Mouse (Mus musculus): ENCODE measurements around the gene Ccdc177. TPM values are rescaled to one million over a fixed set of nuclear protein-coding genes. Genes with fewer than 3 reads are reported as not detected.
A peak's percentile ranks its signal among the peaks of the same experiment; 100 is the strongest.

The Ccdc177 gene
- not detected in 2 replicates for polyA plus RNA-seq (2015; fragmentation: Nextera tagmentation; extraction: Ambion mirVana)

GRCm38 (mm10) chr12:80760396-80760801 lies at the start of gene Ccdc177:
TSS of gene Ccdc177 (minus strand) at chr12:80760687.
- Histone ChIP-seq H3K4me1 (ENCODE audit: insufficient read depth) (peaks cover 20% of the 10 kb centered on the region), H3K4me2 (ENCODE audit: low read depth, low read length) (no peak within 1 kb of the TSS), H3K27me3 (ENCODE audit: insufficient read depth, low read length) (peaks cover 62% of the 10 kb centered on the region), H3K9ac (replicated peaks) (no peak within 1 kb of the TSS), H3K4me3 (ENCODE audit: low read depth, low read length) (no peak within 1 kb of the TSS), H3K36me3 (replicated peaks; ENCODE audit: insufficient read depth, low read length) (no peaks in the 10 kb centered on the region), H3K27ac (ENCODE audit: low read depth) (no peak within 1 kb of the TSS), H3K9me3 (ENCODE audit: low read length) (no peaks in the 10 kb centered on the region)
- DNase-seq (peak; percentile 81), ATAC-seq (0 out of 2 replicates have a peak, but pooled peaks have one; percentile 35)
- WGBS (ENCODE audit: insufficient replicate concordance), result 2% methylated on average over 24 of the region's 24 CpGs
- peak; percentile 92 for TF ChIP-seq CTCF (IDR thresholded peaks at IDR 0.05; ENCODE audit: low read depth)
- no peak for TF ChIP-seq EP300 (IDR thresholded peaks at IDR 0.05; ENCODE audit: low read depth)

GRCm38 (mm10) chr12:80810005-80810404 lies 49.5 kb upstream of the Ccdc177 start:
- Histone ChIP-seq H3K4me1 (ENCODE audit: insufficient read depth) (peaks cover 66% of the 10 kb centered on the region), H3K36me3 (replicated peaks; ENCODE audit: insufficient read depth, low read length) (no peaks in the 10 kb centered on the region), H3K27me3 (ENCODE audit: insufficient read depth, low read length) (no peaks in the 10 kb centered on the region), H3K4me2 (ENCODE audit: low read depth, low read length) (no peak overlapping the region), H3K27ac (ENCODE audit: low read depth) (no peak overlapping the region), H3K4me3 (ENCODE audit: low read depth, low read length) (no peak overlapping the region), H3K9me3 (ENCODE audit: low read length) (no peaks in the 10 kb centered on the region), H3K9ac (replicated peaks) (no peak overlapping the region)
- DNase-seq, result no peak
- ATAC-seq, result no peak
- 39% methylated on average over 2 of the region's 2 CpGs for WGBS (ENCODE audit: insufficient replicate concordance)
- TF ChIP-seq EP300 (IDR thresholded peaks at IDR 0.05; ENCODE audit: low read depth) (no peak), CTCF (IDR thresholded peaks at IDR 0.05; ENCODE audit: low read depth) (no peak)

- Histone ChIP-seq H3K27ac (ENCODE audit: low read depth) (no peak overlapping the region), H3K9me3 (ENCODE audit: low read length) (no peaks in the 10 kb centered on the region), H3K9ac (replicated peaks) (no peak overlapping the region), H3K4me1 (ENCODE audit: insufficient read depth) (peaks cover 66% of the 10 kb centered on the region), H3K4me2 (ENCODE audit: low read depth, low read length) (no peak overlapping the region), H3K4me3 (ENCODE audit: low read depth, low read length) (no peak overlapping the region), H3K27me3 (ENCODE audit: insufficient read depth, low read length) (no peaks in the 10 kb centered on the region), H3K36me3 (replicated peaks; ENCODE audit: insufficient read depth, low read length) (no peaks in the 10 kb centered on the region)
- ATAC-seq (no peak), DNase-seq (no peak)
- TF ChIP-seq CTCF (IDR thresholded peaks at IDR 0.05; ENCODE audit: low read depth), result no peak
- TF ChIP-seq EP300 (IDR thresholded peaks at IDR 0.05; ENCODE audit: low read depth), result no peak
- 56% methylated on average over 2 of the region's 2 CpGs for WGBS (ENCODE audit: insufficient replicate concordance)
Measured at GRCm38 (mm10) chr12:80807451-80808085, 47.1 kb upstream of the Ccdc177 start.

- no peaks in the 10 kb centered on the region for H3K9me3 ChIP-seq (ENCODE audit: low read length)
- ATAC-seq, result no peak
- DNase-seq, result no peak
- no peaks in the 10 kb centered on the region for H3K27me3 ChIP-seq (ENCODE audit: insufficient read depth, low read length)
- no peak overlapping the region for H3K4me2 ChIP-seq (ENCODE audit: low read depth, low read length)
- no peak overlapping the region for H3K4me3 ChIP-seq (ENCODE audit: low read depth, low read length)
- no peak overlapping the region for H3K9ac ChIP-seq (replicated peaks)
- H3K27ac ChIP-seq (ENCODE audit: low read depth), result no peak overlapping the region
- peaks cover 42% of the 10 kb centered on the region for H3K4me1 ChIP-seq (ENCODE audit: insufficient read depth)
- no peaks in the 10 kb centered on the region for H3K36me3 ChIP-seq (replicated peaks; ENCODE audit: insufficient read depth, low read length)
- 55% methylated on average over 6 of the region's 6 CpGs for WGBS (ENCODE audit: insufficient replicate concordance)
- no peak for TF ChIP-seq CTCF (IDR thresholded peaks at IDR 0.05; ENCODE audit: low read depth)
- TF ChIP-seq EP300 (IDR thresholded peaks at IDR 0.05; ENCODE audit: low read depth), result peak; percentile 64
Measured at GRCm38 (mm10) chr12:80804861-80805428, 44.5 kb upstream of the Ccdc177 start.

GRCm38 (mm10) chr12:80803924-80804323 lies 43.4 kb upstream of the Ccdc177 start:
- Histone ChIP-seq H3K9me3 (ENCODE audit: low read length) (no peaks in the 10 kb centered on the region), H3K4me1 (ENCODE audit: insufficient read depth) (peaks cover 41% of the 10 kb centered on the region), H3K36me3 (replicated peaks; ENCODE audit: insufficient read depth, low read length) (no peaks in the 10 kb centered on the region), H3K9ac (replicated peaks) (no peak overlapping the region), H3K27ac (ENCODE audit: low read depth) (0 out of 2 replicates have a peak overlapping the region, but pooled peaks have one; percentile 2), H3K4me2 (ENCODE audit: low read depth, low read length) (no peak overlapping the region), H3K27me3 (ENCODE audit: insufficient read depth, low read length) (no peaks in the 10 kb centered on the region), H3K4me3 (ENCODE audit: low read depth, low read length) (no peak overlapping the region)
- no peak for TF ChIP-seq EP300 (IDR thresholded peaks at IDR 0.05; ENCODE audit: low read depth)
- no peak for TF ChIP-seq CTCF (IDR thresholded peaks at IDR 0.05; ENCODE audit: low read depth)
- DNase-seq (peak; percentile 47), ATAC-seq (no peak)
- 65% methylated on average over 3 of the region's 3 CpGs for WGBS (ENCODE audit: insufficient replicate concordance)

GRCm38 (mm10) chr12:80801443-80801842 lies 41.0 kb upstream of the Ccdc177 start:
- 97% methylated on average over 1 of the region's 1 CpGs for WGBS (ENCODE audit: insufficient replicate concordance)
- H3K27ac ChIP-seq (ENCODE audit: low read depth), result no peak overlapping the region
- ATAC-seq (no peak), DNase-seq (no peak)
- no peak overlapping the region for H3K9ac ChIP-seq (replicated peaks)
- peaks cover 31% of the 10 kb centered on the region for H3K4me1 ChIP-seq (ENCODE audit: insufficient read depth)
- no peaks in the 10 kb centered on the region for H3K9me3 ChIP-seq (ENCODE audit: low read length)
- H3K4me2 ChIP-seq (ENCODE audit: low read depth, low read length), result no peak overlapping the region
- H3K4me3 ChIP-seq (ENCODE audit: low read depth, low read length), result no peak overlapping the region
- TF ChIP-seq CTCF (IDR thresholded peaks at IDR 0.05; ENCODE audit: low read depth) (peak; percentile 54), EP300 (IDR thresholded peaks at IDR 0.05; ENCODE audit: low read depth) (no peak)
- no peaks in the 10 kb centered on the region for H3K27me3 ChIP-seq (ENCODE audit: insufficient read depth, low read length)
- H3K36me3 ChIP-seq (replicated peaks; ENCODE audit: insufficient read depth, low read length), result no peaks in the 10 kb centered on the region
